Mouse (Mus musculus) intestine, postnatal 0 days (tissue): ENCODE measurements at regions not wholly inside any gene's neighbourhood (a gene's known extent, or its start where the extent isn't known, plus 50 kb on each side); places are given as distances from the start of the nearest gene placed in this dataset.

Experiments
- ATAC-seq: fragments of 200-750 bp; cut with Nextera tagmentation; 2 replicates; pipeline ENCODE4 v1.8.0; 2017; ENCODE audit warnings: mild to moderate bottlenecking, moderate TSS enrichment, moderate library complexity
- H3K27ac ChIP-seq: fragments of 300-500 bp; sonication (generic); 2 replicates; pipeline ENCODE4 v1.5.1; 2014; ENCODE audit warnings: mild to moderate bottlenecking, low read depth, low read length, moderate library complexity
- H3K27me3 ChIP-seq: fragments of 300-500 bp; sonication (generic); replicated peaks from 2 replicates; pipeline ENCODE4 v1.6.1; 2014; ENCODE audit warnings: low read length, mixed read lengths; ENCODE audit not compliant: control insufficient read depth, insufficient read depth
- H3K36me3 ChIP-seq: fragments of 300-500 bp; sonication (generic); 2 replicates; pipeline ENCODE4 v1.6.1; 2014; ENCODE audit warnings: mild to moderate bottlenecking, moderate library complexity; ENCODE audit not compliant: control insufficient read depth, insufficient read depth
- H3K4me1 ChIP-seq: fragments of 300-500 bp; sonication (generic); replicated peaks from 2 replicates; pipeline ENCODE4 v1.6.1; 2014; ENCODE audit warnings: antibody characterized with exemption, low read length, mixed read lengths; ENCODE audit not compliant: control insufficient read depth, insufficient read depth
- H3K4me2 ChIP-seq: fragments of 300-500 bp; sonication (generic); replicated peaks from 2 replicates; pipeline ENCODE4 v1.6.1; 2014; ENCODE audit warnings: low read depth, mild to moderate bottlenecking, moderate library complexity
- H3K4me3 ChIP-seq: fragments of 300-500 bp; sonication (generic); 2 replicates; pipeline ENCODE4 v1.5.1; 2014; ENCODE audit warnings: low read depth, low read length
- H3K9ac ChIP-seq: fragments of 300-500 bp; sonication (generic); 2 replicates; pipeline ENCODE4 v1.6.1; 2014; ENCODE audit warnings: mild to moderate bottlenecking, low read depth, low read length
- H3K9me3 ChIP-seq: fragments of 300-500 bp; sonication (generic); 2 replicates; pipeline ENCODE4 v1.6.1; 2016; ENCODE audit warnings: mixed run types; ENCODE audit not compliant: control insufficient read depth
- CTCF ChIP-seq: sonication (generic); IDR thresholded peaks from 2 replicates; pipeline ENCODE4 v1.5.1; 2016; ENCODE audit warnings: low read depth, mild to moderate bottlenecking, control low read depth, antibody characterized with exemption, moderate library complexity
- WGBS: fragments of 180-500 bp; shearing (Covaris S2); extraction: QIAGEN DNeasy Blood & Tissue Kit; methylation state at CpG from one replicate; pipeline ENCODE4 v1.1.7; 2014; 5-methylcytosine and 5-hydroxymethylcytosine counted together

DNA sequence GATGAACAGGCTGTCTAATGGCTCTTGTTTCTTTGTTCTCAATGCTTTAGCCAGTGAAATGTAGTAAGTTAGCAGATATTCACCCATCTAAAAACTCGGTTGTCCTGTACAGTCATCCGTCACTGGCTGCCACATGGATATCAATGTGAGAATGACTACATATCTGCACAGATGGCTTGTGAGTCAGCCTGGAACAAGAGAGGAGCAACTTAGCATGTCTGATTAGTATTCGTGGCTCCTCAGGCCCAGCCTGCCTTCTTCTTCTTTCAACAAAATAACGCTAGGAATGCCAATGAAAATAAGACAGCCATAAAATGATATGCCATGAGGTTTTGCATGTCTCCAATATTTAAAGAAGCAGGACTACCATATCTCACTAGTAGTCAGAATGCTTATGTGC, 217.5 kb downstream of the Dusp6 start:
- Histone ChIP-seq H3K27ac (no peak overlapping the region), H3K36me3 (no peaks in the 10 kb centered on the region), H3K4me3 (no peak overlapping the region), H3K27me3 (no peaks in the 10 kb centered on the region), H3K9ac (no peak overlapping the region), H3K4me1 (no peaks in the 10 kb centered on the region), H3K9me3 (no peaks in the 10 kb centered on the region), H3K4me2 (no peak overlapping the region)
- WGBS, result 86% methylated on average over 4 of the region's 4 CpGs
- no peak for TF ChIP-seq CTCF
- ATAC-seq, result no peak

DNA sequence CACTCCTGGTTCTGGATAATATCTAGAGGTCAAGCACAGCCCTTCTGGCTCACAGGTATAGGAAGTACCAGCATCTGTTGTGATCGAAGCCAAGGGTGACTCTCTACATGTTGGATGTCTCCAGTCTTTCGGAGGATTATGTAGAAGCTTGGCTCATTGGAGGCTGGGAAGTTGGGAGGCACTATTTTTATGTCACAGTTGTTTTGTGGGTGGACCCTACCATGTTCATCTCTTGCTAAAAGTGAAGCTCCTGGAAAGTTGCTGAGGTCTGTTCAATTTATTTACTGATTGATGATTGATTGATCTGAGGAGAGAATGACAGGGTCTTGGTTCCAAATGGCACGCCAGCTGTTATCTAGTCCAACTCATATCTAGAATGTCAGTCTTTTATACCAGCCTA, 219.0 kb downstream of the Dusp6 start:
- no peak overlapping the region for H3K9ac ChIP-seq
- no peak overlapping the region for H3K27ac ChIP-seq
- WGBS, result 86% methylated on average over 3 of the region's 3 CpGs
- TF ChIP-seq CTCF, result no peak
- no peaks in the 10 kb centered on the region for H3K27me3 ChIP-seq
- no peaks in the 10 kb centered on the region for H3K36me3 ChIP-seq
- no peaks in the 10 kb centered on the region for H3K4me1 ChIP-seq
- H3K4me2 ChIP-seq, result no peak overlapping the region
- ATAC-seq, result no peak
- H3K4me3 ChIP-seq, result no peak overlapping the region
- no peaks in the 10 kb centered on the region for H3K9me3 ChIP-seq

DNA sequence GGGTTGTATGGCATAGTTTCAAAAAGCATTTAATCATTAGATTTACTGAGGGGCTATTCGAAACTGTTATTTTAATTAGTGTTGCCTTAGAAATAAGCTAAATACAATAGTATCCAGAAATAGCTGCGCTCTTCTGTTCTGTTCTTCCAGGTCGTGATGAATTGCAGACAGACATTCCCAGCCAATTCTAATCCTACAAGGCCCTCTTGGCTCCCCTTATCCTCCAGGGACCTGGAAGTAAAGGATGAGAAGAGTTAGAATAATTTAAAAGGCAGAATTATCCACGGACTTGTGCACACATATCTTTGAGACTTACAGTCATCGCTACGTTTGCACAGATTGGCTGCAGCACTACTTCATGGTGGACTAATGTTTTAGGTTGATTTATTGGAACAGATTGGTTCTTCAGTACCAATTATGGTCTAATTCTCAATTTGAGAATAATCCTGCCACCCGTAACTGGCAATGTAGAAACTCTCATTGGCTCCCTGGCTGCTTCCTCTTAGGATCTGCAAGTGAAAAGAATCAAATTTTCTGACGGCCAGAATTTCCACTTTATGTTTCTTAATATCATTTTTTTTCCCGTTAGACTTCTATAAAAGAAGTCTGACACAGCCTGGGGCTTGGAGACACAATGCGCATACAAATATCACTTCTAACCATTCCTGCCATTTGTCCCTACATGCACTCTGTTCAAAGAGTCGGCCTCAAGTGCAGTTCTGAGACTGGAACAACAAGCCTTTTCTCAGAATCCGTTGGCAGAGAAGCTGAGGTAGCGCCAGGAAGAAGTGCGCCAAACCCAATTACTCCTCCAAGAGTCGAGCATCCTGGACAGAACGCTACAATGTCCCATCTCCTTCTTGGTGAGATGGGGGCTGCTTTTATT, 225.4 kb downstream of the Dusp6 start:
- Histone ChIP-seq H3K4me3 (no peak overlapping the region), H3K36me3 (no peaks in the 10 kb centered on the region), H3K4me2 (no peak overlapping the region), H3K4me1 (no peaks in the 10 kb centered on the region), H3K27ac (no peak overlapping the region), H3K27me3 (no peaks in the 10 kb centered on the region), H3K9ac (no peak overlapping the region), H3K9me3 (no peaks in the 10 kb centered on the region)
- WGBS, result 86% methylated on average over 16 of the region's 16 CpGs
- no peak for ATAC-seq
- TF ChIP-seq CTCF, result no peak

DNA sequence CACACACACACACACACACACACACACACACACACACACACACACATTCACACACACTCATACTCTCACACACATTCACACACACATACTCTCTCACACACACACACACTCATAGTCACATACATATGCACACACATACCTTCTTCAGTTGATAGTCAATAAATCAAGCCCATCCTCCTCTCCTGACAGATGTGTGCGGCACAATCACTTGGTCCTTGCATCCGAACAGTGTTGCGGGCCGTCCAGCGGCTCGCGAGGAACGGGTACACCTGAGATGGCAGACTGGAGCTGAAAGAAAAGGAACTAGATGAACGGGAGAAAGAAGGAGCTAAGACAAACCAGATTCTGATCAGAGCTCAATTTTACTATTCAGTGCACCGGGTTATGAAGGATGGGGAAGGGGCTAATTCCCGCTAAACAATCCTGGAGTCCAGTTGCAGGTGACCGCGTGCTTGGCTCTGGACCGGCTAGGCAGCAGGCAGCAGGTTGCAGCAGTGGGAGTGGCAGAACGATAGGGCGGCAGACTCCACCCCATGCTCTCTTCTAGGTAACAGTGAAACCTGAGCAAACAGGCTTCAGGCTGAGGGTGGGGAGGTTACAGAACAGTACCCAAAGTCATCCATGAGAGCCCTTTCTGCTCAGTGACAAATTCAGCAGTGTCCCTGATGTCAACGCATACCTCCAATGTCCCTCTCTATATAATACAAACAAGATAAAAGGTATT, 247.8 kb downstream of the Csl start:
- H3K36me3 ChIP-seq, result no peaks in the 10 kb centered on the region
- no peak overlapping the region for H3K4me3 ChIP-seq
- H3K27ac ChIP-seq, result no peak overlapping the region
- peak overlapping the region; percentile 47 for H3K4me2 ChIP-seq
- no peak overlapping the region for H3K9ac ChIP-seq
- no peaks in the 10 kb centered on the region for H3K4me1 ChIP-seq
- TF ChIP-seq CTCF, result no peak
- 41% methylated on average over 17 of the region's 17 CpGs for WGBS
- no peaks in the 10 kb centered on the region for H3K9me3 ChIP-seq
- no peak for ATAC-seq
- H3K27me3 ChIP-seq, result no peaks in the 10 kb centered on the region

DNA sequence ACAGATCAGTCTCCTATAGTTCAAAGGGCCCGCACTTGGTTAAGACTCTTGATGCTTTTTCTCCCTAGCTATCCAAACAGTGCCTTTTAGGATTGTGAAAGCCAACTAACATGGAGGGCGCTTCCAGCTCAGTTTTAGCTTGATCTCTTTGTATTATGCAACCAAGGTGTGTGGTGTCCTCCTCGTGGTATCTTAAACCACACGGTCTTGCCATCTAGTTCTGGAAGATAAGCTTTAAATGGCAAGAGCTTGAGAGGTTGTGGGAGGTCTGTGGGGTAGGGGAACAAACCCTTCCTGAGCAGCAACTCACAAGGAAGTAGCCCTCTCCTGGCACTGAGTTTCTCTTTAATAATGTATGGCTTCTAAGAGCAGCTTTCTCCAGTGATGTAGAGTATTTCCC, 241.5 kb downstream of the Csl start:
- Histone ChIP-seq H3K4me1 (no peaks in the 10 kb centered on the region), H3K4me2 (no peak overlapping the region), H3K27me3 (no peaks in the 10 kb centered on the region), H3K36me3 (no peaks in the 10 kb centered on the region), H3K27ac (no peak overlapping the region), H3K9ac (no peak overlapping the region), H3K4me3 (no peak overlapping the region), H3K9me3 (no peaks in the 10 kb centered on the region)
- ATAC-seq, result no peak
- 81% methylated on average over 4 of the region's 4 CpGs for WGBS
- no peak for TF ChIP-seq CTCF

DNA sequence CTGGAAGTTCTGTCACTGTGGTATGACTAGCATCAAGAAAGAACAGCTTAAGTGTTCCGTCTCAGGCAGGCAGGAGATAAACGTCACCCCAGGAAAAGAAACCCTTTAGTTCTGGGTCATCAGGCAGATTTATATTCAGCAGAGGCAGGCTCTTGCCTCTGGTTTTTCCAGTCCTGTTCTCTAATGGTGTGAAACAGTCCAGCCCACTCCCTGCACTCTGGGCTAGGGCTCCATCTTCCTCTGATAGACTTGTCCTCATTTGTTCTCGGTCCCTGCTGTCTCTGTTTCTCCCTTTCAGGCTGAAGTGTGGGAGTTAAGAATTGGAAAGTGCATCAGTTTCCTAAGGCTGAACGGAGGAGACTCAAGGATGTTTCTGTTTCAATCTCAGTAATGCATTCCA, 240.0 kb downstream of the Csl start:
- H3K9me3 ChIP-seq, result no peaks in the 10 kb centered on the region
- TF ChIP-seq CTCF, result no peak
- H3K4me2 ChIP-seq, result no peak overlapping the region
- H3K36me3 ChIP-seq, result no peaks in the 10 kb centered on the region
- no peak overlapping the region for H3K27ac ChIP-seq
- no peak overlapping the region for H3K9ac ChIP-seq
- no peaks in the 10 kb centered on the region for H3K4me1 ChIP-seq
- 52% methylated on average over 4 of the region's 4 CpGs for WGBS
- H3K4me3 ChIP-seq, result no peak overlapping the region
- no peaks in the 10 kb centered on the region for H3K27me3 ChIP-seq
- no peak for ATAC-seq
